Mouse (Mus musculus) hematopoietic multipotent progenitor cell, adult 10-12 weeks (in vitro differentiated cells): ENCODE measurements around the gene Trim29. TPM values are rescaled to one million over a fixed set of nuclear protein-coding genes. Genes with fewer than 3 reads are reported as not detected.

ENCODE experiments used
- polyA plus RNA-seq: library from polyadenylated mRNA; stranded (reverse); fragments of >175 nt; gene quantifications from 2 replicates; pipeline ENCODE4 v1.2.3, GENCODE M21; 2012; ENCODE audit warnings: low replicate concordance

Gene Trim29
- polyA plus RNA-seq = 0.16 and 0.27 TPM in 2 replicates

DNA sequence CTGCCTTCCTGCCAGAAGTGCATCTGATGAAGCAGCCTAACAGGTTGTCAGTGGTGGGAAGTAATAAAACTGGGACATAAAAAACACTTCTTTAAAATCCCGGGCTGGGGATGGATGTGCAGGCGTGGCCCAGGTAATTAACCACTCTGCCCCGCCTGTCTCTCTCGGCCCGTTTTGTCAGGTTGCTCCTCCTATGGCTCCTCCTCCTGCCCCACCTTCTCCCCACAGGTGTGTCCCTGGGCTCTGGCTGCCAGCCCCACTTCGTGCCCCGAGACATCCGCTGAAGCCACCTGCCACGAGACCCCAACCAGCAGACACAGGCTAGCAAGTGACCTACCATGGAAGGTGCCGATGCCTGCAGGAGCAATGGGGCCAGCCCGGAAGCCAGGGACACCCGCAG is at the start of gene Trim29:
Trim29 (plus strand) TSS at position 311 of the 400 bp plus-strand sequence.

Other genes with a start within 250 kb of the Trim29 start
- gene Arhgef12, start 203.6 kb upstream of the Trim29 start, polyA plus RNA-seq = 1.8 and 4.2 TPM in 2 replicates
- gene Tmem136, start 194.3 kb upstream of the Trim29 start, polyA plus RNA-seq = 0.09 TPM in 1 of 2 replicates, not detected in the other
- gene Pou2f3, start 100.5 kb upstream of the Trim29 start, polyA plus RNA-seq = not detected in 2 replicates
- gene Oaf, start 70.9 kb upstream of the Trim29 start, polyA plus RNA-seq = 2.8 and 12.2 TPM in 2 replicates